Mouse (Mus musculus) gonadal fat pad, adult 2 months (tissue): ENCODE measurements at regions not wholly inside any gene's neighbourhood (a gene's known extent, or its start where the extent isn't known, plus 50 kb on each side); places are given as distances from the start of the nearest gene placed in this dataset.

Experiments used
- DNase-seq: peaks from one replicate; pipeline ENCODE4 v3.0.0-alpha.2; 2012; ENCODE audit warnings: low read depth

- no peak for DNase-seq
Measured at GRCm38 (mm10) chr10:16742246-16742645, 980.8 kb upstream of the Cited2 start.

DNA sequence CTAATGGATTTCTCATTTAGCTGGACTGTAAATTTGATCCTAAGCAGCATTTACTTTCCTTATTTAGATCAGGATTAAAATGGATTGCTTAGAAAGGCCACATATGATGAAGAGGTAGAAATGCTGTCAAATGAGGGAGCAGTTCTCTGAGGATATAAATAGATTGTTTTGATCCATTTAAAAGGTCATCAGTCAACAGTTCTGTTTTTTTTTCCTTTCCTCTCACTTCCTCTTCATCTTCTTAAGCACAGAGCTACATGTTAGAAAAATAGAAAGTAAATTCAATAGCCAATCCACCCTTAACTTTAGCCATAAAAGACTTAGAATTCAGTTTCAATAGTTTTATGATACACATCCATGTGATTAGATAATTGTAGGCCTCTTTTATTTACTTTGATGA lies 971.5 kb upstream of the Cited2 start:
- DNase-seq: no peak

DNA sequence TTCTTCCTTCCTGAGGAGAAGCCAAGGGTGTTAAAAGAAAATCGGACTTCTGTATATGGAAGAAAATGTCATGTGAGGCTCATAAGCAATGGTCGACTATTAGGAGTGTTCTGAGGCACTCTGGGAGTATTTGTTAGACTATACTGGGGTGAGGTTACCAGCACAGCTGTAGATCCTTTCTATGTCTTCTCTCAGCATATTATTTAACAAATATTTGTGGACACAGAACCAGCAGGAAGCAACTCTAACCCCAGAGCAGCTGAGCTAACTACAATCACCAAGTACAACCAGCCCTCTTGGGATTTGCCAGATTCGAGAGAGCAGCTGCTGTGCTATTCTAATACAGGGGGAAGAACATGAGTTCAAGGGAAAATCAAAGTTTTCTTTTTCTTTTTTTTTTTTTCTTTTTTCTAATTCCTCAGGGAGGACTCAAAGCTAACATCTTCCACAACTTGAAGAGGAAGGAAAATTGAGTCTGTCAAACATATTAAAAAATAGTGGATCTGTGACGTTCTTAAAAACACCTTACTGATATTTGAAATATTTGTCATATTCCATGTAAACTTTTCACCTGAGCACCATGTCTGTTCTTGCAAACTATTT lies 933.3 kb upstream of the Cited2 start:
- no peak for DNase-seq

DNA sequence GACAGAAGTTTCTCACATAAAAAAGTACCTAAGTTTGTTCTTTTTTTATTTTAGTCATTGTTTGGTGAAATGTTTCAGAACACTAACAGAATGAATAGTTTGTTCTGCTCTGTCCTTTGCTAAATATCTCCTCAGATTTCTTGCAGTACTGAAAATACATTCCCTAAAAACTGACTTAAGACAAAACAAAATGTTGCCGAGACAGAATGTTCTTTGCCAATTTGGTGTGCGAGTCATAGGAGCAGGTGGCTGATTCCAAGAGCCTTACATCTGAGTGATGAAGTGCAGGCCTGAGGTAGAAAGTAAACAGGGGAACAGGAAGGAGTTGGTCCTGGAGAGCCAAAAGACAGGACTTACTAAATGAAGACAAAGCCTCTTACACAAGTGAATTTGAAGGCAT lies 919.0 kb upstream of the Cited2 start:
- no peak for DNase-seq

- DNase-seq: no peak
Measured at GRCm38 (mm10) chr10:16810716-16811115, 912.3 kb upstream of the Cited2 start.

DNA sequence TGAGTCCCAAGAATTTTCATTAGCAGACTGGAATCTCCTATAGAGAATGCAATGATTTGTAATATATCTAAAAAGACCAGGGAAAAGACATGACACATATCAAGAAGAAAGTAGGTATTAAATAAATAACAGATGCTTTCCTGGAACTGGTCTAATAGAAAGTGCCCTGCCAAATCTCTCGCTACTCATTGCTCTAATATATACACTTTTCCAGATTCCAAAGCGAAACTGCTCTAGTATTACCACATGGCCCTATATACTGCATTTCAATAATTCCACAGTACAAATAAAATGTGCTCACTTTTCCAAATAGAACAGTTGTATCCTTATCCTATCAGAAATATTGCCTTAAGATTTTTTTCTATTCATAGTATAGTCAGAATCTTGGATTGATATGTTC lies 909.0 kb upstream of the Cited2 start:
- DNase-seq: no peak

DNA sequence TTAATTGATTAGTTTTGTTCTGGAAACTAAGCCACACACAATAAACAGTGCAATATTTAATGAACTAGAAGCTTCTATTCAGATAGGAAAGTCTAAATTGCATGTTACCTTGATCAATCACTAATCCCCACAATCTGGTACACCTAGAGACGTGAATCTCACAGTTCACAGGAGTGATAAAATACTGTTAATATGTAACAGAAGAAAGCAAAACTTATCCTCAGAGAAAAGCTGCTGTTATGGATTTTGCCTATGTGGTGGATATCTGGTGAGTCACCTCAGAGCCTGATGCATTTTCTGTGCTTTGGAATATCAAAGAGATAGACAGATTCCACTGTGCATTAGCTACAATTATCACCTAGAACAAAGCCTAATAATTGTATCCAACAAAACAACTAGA lies 861.5 kb upstream of the Cited2 start:
- DNase-seq: no peak

- no peak for DNase-seq
Measured at GRCm38 (mm10) chr10:16866914-16867313, 856.1 kb upstream of the Cited2 start.

DNA sequence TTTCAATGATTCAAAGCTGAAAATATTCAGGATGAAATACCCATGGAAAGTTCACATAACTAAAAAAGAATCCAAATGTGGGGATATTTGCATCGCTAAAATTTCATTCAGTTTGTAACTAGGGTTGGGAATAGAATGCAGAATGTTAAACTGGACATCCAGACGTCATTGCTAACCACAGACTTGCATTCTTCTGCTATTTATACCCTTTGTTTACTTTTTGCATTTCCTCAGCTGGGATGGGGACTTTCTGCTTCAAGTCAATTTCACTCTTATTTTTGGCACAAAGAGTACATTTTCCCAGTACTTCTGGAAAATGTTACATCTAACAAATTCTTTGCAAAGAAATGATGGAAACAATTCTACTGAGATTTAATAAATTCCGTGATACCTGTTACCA lies 848.9 kb upstream of the Cited2 start:
- no peak for DNase-seq

GRCm38 (mm10) chr10:16878197-16878596 lies 844.8 kb upstream of the Cited2 start:
- no peak for DNase-seq

- DNase-seq: no peak
Measured at GRCm38 (mm10) chr10:16893316-16893715, 829.7 kb upstream of the Cited2 start.

GRCm38 (mm10) chr10:16895332-16895731 lies 827.7 kb upstream of the Cited2 start:
- DNase-seq: no peak

DNA sequence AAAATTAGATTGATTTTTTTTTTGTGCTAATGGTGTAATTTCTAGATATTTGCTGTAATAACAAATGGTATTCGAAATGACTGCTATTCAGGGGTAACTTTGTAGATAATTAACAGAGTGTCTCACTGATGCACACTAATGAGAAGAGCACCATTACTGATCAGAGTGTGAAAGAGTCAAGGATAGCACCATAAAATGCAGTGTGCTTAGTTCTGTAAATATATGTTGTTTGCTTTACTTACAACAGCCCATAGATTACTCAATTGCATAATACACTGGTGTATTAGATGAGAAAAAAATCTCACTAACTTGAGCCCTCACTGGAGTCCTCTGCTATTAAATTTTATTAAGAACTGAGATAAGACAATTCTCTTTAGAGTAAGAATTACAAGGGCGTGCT lies 800.1 kb upstream of the Cited2 start:
- DNase-seq: no peak

DNA sequence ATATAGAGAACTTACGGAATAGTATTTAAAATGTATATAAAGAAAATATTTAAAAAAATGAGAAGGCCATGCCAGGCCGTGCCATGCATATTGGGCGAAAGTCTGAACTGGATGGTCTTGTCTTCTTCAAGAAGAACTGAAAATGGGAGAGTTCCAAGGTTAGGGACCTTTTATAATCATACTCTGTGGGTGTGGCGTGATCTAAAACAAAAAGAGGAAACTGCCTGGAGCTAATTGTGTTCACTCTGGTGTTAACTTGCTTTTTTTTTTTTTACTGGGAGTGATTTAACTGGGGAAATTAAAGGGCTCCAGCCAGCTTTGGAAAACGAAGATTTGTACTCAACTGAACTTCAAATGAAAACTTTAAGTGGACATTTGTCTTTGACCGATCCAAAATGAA lies 799.2 kb upstream of the Cited2 start:
- DNase-seq: no peak

- no peak for DNase-seq
Measured at GRCm38 (mm10) chr10:16937705-16938104, 785.3 kb upstream of the Cited2 start.

DNA sequence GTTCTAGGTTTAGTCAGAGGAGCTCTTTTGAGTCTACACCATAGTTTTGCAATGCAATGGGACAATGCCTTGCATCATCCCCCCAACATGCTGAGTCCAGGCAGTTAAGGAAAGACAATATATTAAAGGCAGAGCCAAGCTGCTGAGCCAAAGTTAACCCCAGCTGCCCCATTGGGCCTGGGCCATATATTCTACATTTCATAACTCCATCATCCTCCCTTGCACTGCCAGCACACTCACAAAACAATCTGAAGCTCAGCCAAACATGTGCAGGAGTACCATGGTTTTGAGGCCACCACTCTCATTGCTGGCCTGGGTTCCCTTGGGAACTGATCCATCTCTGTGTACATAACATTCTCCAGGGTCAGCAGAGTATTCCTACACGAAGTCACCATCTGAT lies 771.4 kb upstream of the Cited2 start:
- peak; percentile 34 for DNase-seq

GRCm38 (mm10) chr10:16960971-16961370 lies 762.0 kb upstream of the Cited2 start:
- peak; percentile 57 for DNase-seq

- DNase-seq: no peak
Measured at GRCm38 (mm10) chr10:16962463-16962862, 760.6 kb upstream of the Cited2 start.

GRCm38 (mm10) chr10:16978770-16979169 lies 744.2 kb upstream of the Cited2 start:
- DNase-seq: no peak

DNA sequence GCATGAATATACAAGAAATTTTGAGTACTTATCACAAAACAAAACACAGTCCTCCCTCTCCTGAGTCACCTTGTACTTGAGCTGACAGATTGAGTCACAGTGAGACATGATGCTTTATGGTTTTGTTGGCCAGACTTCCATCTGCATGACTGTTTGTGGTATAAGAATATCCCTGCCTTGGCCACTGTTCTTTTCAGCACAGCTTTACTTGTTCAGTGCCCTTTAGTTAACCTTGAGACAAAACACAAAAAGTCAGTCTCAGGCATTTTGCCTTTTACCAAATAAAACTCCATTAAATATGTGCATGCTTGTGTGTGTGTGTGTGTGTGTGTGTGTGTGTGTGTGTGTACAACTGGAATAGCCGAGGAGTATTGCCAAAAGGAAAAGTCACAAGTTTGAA lies 732.8 kb upstream of the Cited2 start:
- no peak for DNase-seq

- DNase-seq: no peak
Measured at GRCm38 (mm10) chr10:16993789-16994188, 729.2 kb upstream of the Cited2 start.

GRCm38 (mm10) chr10:16994526-16994925 lies 728.5 kb upstream of the Cited2 start:
- no peak for DNase-seq

DNA sequence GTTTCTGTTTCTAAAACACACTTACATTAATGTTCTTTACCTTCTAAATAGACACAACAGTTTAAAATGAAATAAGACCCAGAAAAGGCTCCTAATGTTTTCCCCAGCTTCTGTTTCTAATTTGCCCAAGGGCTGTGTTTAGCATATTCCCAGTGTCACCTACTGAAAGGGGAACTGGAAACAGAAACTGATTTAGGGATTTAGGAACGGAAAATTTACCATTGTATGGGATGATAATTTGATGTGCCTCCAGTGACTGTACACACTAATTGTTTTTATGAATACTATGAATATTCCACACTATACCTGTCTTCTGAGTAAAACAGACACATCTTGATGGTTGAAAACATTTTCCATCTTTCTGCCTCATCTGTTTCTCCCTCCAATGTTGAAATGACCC lies 728.0 kb upstream of the Cited2 start:
- no peak for DNase-seq

GRCm38 (mm10) chr10:16996820-16997466 lies 726.1 kb upstream of the Cited2 start:
- DNase-seq: no peak
